Mouse (Mus musculus): ENCODE measurements at regions not wholly inside any gene's neighbourhood (a gene's known extent, or its start where the extent isn't known, plus 50 kb on each side); places are given as distances from the start of the nearest gene placed in this dataset.

GRCm38 (mm10) chr11:32136066-32136465 is 64.0 kb downstream of the Il9r start:
- DNase-seq (ENCODE audit: low read depth in 2 of 2, low spot score in 2 of 2): no peak

GRCm38 (mm10) chr11:32133996-32134395 is 66.1 kb downstream of the Il9r start:
- no peak for DNase-seq (ENCODE audit: low read depth in 2 of 2, low spot score in 2 of 2)

- DNase-seq (ENCODE audit: low read depth in 2 of 2, low spot score in 2 of 2): peak; percentile 55 to 57
Observed at GRCm38 (mm10) chr11:32132008-32132615, 68.0 kb downstream of the Il9r start.

- no peak for DNase-seq (ENCODE audit: low read depth in 2 of 2, low spot score in 2 of 2)
Observed at GRCm38 (mm10) chr11:32128551-32128950, 71.5 kb downstream of the Il9r start.

- no peak for DNase-seq (ENCODE audit: low read depth in 2 of 2, low spot score in 2 of 2)
Observed at GRCm38 (mm10) chr11:32128018-32128417, 72.1 kb downstream of the Il9r start.

GRCm38 (mm10) chr11:32127401-32127817 is 72.7 kb downstream of the Il9r start:
- DNase-seq (ENCODE audit: low read depth in 2 of 2, low spot score in 2 of 2): no peak

GRCm38 (mm10) chr11:32126786-32127185 is 73.3 kb downstream of the Il9r start:
- no peak for DNase-seq (ENCODE audit: low read depth in 2 of 2, low spot score in 2 of 2)

GRCm38 (mm10) chr11:32126311-32126698 is 73.8 kb downstream of the Il9r start:
- no peak for DNase-seq (ENCODE audit: low read depth in 2 of 2, low spot score in 2 of 2)

GRCm38 (mm10) chr11:32125586-32126310 is 74.3 kb downstream of the Il9r start:
- DNase-seq (ENCODE audit: low read depth in 2 of 2, low spot score in 2 of 2): peak; percentile 23 to 60

GRCm38 (mm10) chr11:32120596-32120995 is 79.5 kb downstream of the Il9r start:
- DNase-seq (ENCODE audit: low read depth in 2 of 2, low spot score in 2 of 2): no peak

GRCm38 (mm10) chr11:32118844-32119629 is 81.0 kb downstream of the Il9r start:
- no peak for DNase-seq (ENCODE audit: low read depth in 2 of 2, low spot score in 2 of 2)

- DNase-seq (ENCODE audit: low read depth in 2 of 2, low spot score in 2 of 2): no peak
Observed at GRCm38 (mm10) chr11:32117930-32118329, 82.1 kb downstream of the Il9r start.

GRCm38 (mm10) chr11:32113118-32113826 is 86.8 kb downstream of the Il9r start:
- no peak for DNase-seq (ENCODE audit: low read depth in 2 of 2, low spot score in 2 of 2)

- DNase-seq (ENCODE audit: low read depth in 2 of 2, low spot score in 2 of 2): no peak
Observed at GRCm38 (mm10) chr11:32112521-32112920, 87.6 kb downstream of the Il9r start.

GRCm38 (mm10) chr11:32111841-32112240 is 88.2 kb downstream of the Il9r start:
- DNase-seq (ENCODE audit: low read depth in 2 of 2, low spot score in 2 of 2): no peak

GRCm38 (mm10) chr11:32109911-32110310 is 90.2 kb downstream of the Il9r start:
- no peak for DNase-seq (ENCODE audit: low read depth in 2 of 2, low spot score in 2 of 2)

Measured in CD8-positive naive resting alpha-beta T cell, adult 2 months (primary cell).